Mouse (Mus musculus) CD4-positive naive resting alpha-beta T cell, adult 76 days (primary cell): Measurements from ENCODE around the gene Sele. TPM values are rescaled to one million over a fixed set of nuclear protein-coding genes. Genes with fewer than 3 reads are reported as not detected.

ENCODE experiments used
- total RNA-seq: library from RNA; stranded (reverse); gene quantifications from one replicate; pipeline ENCODE4 v1.2.4, GENCODE M21; 2023

Sele gene
- not detected for total RNA-seq

DNA sequence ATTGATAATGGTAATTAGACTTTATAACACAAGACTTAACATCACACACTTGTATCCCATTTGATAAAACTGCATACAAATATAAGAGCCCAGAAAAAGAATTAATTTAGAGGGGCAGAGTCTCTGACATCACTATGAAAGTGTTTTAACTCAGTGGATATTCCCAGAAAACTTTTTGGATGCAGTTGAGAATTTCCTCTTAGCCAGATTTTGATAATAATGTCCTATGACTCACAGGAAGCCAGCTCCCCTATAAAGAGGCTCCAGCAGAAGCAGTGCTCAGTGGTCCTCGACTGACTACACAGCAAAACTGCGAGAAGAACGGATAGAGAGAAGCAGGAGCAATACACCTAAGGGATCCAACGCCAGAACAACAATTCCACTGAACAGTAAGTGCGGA, at the start of gene Sele:
Gene Sele, plus strand, starts transcription at position 301 of the 400 bp plus-strand sequence.

DNA sequence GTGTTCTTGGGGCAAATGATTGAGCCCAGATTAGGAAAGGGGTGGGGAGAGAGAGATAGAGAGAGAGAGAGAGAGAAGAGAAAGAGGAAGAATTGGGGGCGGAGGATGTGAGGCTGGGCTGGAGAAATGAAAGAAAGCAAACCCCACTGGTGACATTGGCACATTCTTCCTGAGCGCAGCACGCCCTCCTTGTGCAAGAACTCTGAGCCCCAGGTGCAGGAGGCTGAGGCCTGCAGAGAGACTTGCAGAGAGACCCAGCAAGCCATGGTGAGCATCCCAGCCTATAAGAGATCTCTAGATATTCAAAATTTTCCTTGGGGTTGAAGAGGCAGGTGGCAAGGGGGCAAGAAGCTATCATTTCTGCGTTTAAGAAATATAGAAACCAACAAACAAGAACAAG, 13.9 kb downstream of the Sele start, which contains the start of gene Sell:
Gene Sell, plus strand, starts transcription at position 58 of the 400 bp plus-strand sequence.

Other genes with a start within 250 kb of the Sele start
- 41.7 TPM for gene Scyl3, start 119.1 kb upstream of the Sele start, total RNA-seq
- gene BC055324, start 53.4 kb upstream of the Sele start, total RNA-seq, result 3.7 TPM
- gene Mettl18, start 53.3 kb upstream of the Sele start, total RNA-seq, result 4.7 TPM
- gene Sell, start 13.7 kb downstream of the Sele start, total RNA-seq, result 525 TPM
- 0.29 TPM for gene Selp, start 67.0 kb downstream of the Sele start, total RNA-seq
- 0.91 TPM for gene F5, start 103.6 kb downstream of the Sele start, total RNA-seq
- 9.0 TPM for gene Slc19a2, start 200.8 kb downstream of the Sele start, total RNA-seq
- 3.2 TPM for gene Ccdc181, start 227.4 kb downstream of the Sele start, total RNA-seq